Mouse (Mus musculus) CD8-positive naive resting alpha-beta T cell, adult 2 months (primary cell): ENCODE measurements around the gene Gm28038.

Experiments
- DNase-seq, 2 experiments: peaks; one replicate each; pipeline ENCODE4 v3.0.0; 2022; ENCODE audit warnings: low read depth in 2 of 2, low spot score in 2 of 2

Gm28038 gene

GRCm38 (mm10) chr2:30256616-30257350 is 24.1 kb upstream of the Gm28038 start:
- no peak for DNase-seq

- DNase-seq, result no peak
Observed at GRCm38 (mm10) chr2:30257699-30258460, 23.0 kb upstream of the Gm28038 start.

GRCm38 (mm10) chr2:30258600-30258999 is 22.2 kb upstream of the Gm28038 start:
- DNase-seq, result no peak

- DNase-seq, result no peak
Observed at GRCm38 (mm10) chr2:30259131-30260064, 21.4 kb upstream of the Gm28038 start.

GRCm38 (mm10) chr2:30261064-30261736 is 19.6 kb upstream of the Gm28038 start:
- DNase-seq, result no peak

- DNase-seq, result no peak
Observed at GRCm38 (mm10) chr2:30261921-30262839, 18.7 kb upstream of the Gm28038 start.

- no peak for DNase-seq
Observed at GRCm38 (mm10) chr2:30262840-30263441, 17.9 kb upstream of the Gm28038 start.

- DNase-seq, result no peak
Observed at GRCm38 (mm10) chr2:30263811-30264210, 17.0 kb upstream of the Gm28038 start.

- no peak for DNase-seq
Observed at GRCm38 (mm10) chr2:30264671-30265519, 15.9 kb upstream of the Gm28038 start.

- no peak for DNase-seq
Observed at GRCm38 (mm10) chr2:30265767-30266253, 15.0 kb upstream of the Gm28038 start, which contains the start of gene Phyhd1. Phyhd1 (plus strand) TSS chr2:30266203.

GRCm38 (mm10) chr2:30266392-30266941 is 14.4 kb upstream of the Gm28038 start:
- no peak for DNase-seq

- DNase-seq, result no peak
Observed at GRCm38 (mm10) chr2:30267466-30267865, 13.4 kb upstream of the Gm28038 start.

GRCm38 (mm10) chr2:30268371-30268770 is 12.5 kb upstream of the Gm28038 start:
- no peak for DNase-seq

- DNase-seq, result no peak
Observed at GRCm38 (mm10) chr2:30269241-30269990, 11.4 kb upstream of the Gm28038 start.

- peak; percentile 61 to 73 for DNase-seq
Observed at GRCm38 (mm10) chr2:30270134-30270533, 10.7 kb upstream of the Gm28038 start.

GRCm38 (mm10) chr2:30281651-30282050 is 808 bp downstream of the Gm28038 start:
- DNase-seq, result no peak

- no peak for DNase-seq
Observed at GRCm38 (mm10) chr2:30283193-30283592, 2.4 kb downstream of the Gm28038 start.
